Mouse (Mus musculus) cerebellum, adult 2 months (tissue): ENCODE data around the gene Vcan. TPM values are rescaled to one million over a fixed set of nuclear protein-coding genes. Genes with fewer than 3 reads are reported as not detected.

Experiments used
- DNase-seq, 2 experiments: peaks; one replicate each; pipeline ENCODE4 v3.0.0; 2021
- H3K27ac ChIP-seq: fragments of 200-500 bp; 2 replicates; pipeline ENCODE4 v1.5.1; 2012; ENCODE audit warnings: low read length, control low read depth, inconsistent platforms; ENCODE audit not compliant: insufficient read depth
- H3K27me3 ChIP-seq: fragments of 200-500 bp; 2 replicates; pipeline ENCODE4 v1.6.1; 2012; ENCODE audit warnings: inconsistent platforms, mild to moderate bottlenecking, low read length, moderate library complexity; ENCODE audit not compliant: control insufficient read depth, insufficient read depth
- H3K4me1 ChIP-seq: fragments of 200-500 bp; 2 replicates; pipeline ENCODE4 v1.6.1; 2011; ENCODE audit warnings: low read length; ENCODE audit not compliant: control insufficient read depth, insufficient read depth
- H3K4me3 ChIP-seq: fragments of 200-500 bp; replicated peaks from 2 replicates; pipeline ENCODE3; 2011; ENCODE audit warnings: mild to moderate bottlenecking, low read depth, low read length, control low read depth; ENCODE audit not compliant: insufficient read depth
- CTCF ChIP-seq: fragments of 200-500 bp; IDR thresholded peaks from 2 replicates; pipeline ENCODE4 v1.5.1; 2011; ENCODE audit warnings: low read depth, mild to moderate bottlenecking, control low read depth, low read length, moderate library complexity, borderline replicate concordance; ENCODE audit not compliant: insufficient read depth
- POLR2A ChIP-seq: fragments of 200-500 bp; IDR thresholded peaks from 2 replicates; pipeline ENCODE4 v1.6.1; 2011; ENCODE audit warnings: low read length, control low read depth, borderline replicate concordance; ENCODE audit not compliant: insufficient read depth
- WGBS: fragments of 180-500 bp; shearing (Covaris S2); methylation state at CpG from one replicate; pipeline ENCODE4 v1.1.7; 2018; 5-methylcytosine and 5-hydroxymethylcytosine counted together
- polyA plus RNA-seq: library from polyadenylated mRNA; depleted of rRNA; stranded (reverse); fragments of >200 nt; gene quantifications from 2 replicates; pipeline ENCODE4 v1.2.3, GENCODE M21; 2012; rRNA removed

Vcan gene
- polyA plus RNA-seq, result 6.9 and 9.5 TPM in 2 replicates

- under 1% methylated on average over 40 of the region's 40 CpGs for WGBS
- no peaks in the 10 kb centered on the region; the same call in 1 of the 2 replicates for H3K27me3 ChIP-seq
- H3K4me3 ChIP-seq, result peak within 1 kb of the TSS; percentile 59
- no peaks in the 10 kb centered on the region for H3K4me1 ChIP-seq
- DNase-seq, result peak; percentile 16 to 30
- H3K27ac ChIP-seq, result no peak within 1 kb of the TSS
- TF ChIP-seq CTCF, result no peak
- no peak for TF ChIP-seq POLR2A
Measured at GRCm38 (mm10) chr13:89741766-89742685, at the start of gene Vcan. TSS of gene Vcan (minus strand) at chr13:89742509.

GRCm38 (mm10) chr13:89791475-89791874 is 49.2 kb upstream of the Vcan start:
- H3K4me1 ChIP-seq, result no peaks in the 10 kb centered on the region
- TF ChIP-seq POLR2A, result no peak
- no peak for TF ChIP-seq CTCF
- no peak overlapping the region for H3K4me3 ChIP-seq
- H3K27me3 ChIP-seq, result no peaks in the 10 kb centered on the region
- no peak overlapping the region for H3K27ac ChIP-seq
- 74% methylated on average over 5 of the region's 5 CpGs for WGBS
- DNase-seq, result no peak

- no peak for TF ChIP-seq CTCF
- no peak for TF ChIP-seq POLR2A
- 60% methylated on average over 2 of the region's 2 CpGs for WGBS
- DNase-seq, result no peak
- Histone ChIP-seq H3K27me3 (no peaks in the 10 kb centered on the region), H3K27ac (no peak overlapping the region), H3K4me3 (no peak overlapping the region), H3K4me1 (no peaks in the 10 kb centered on the region)
Measured at GRCm38 (mm10) chr13:89782886-89783285, 40.6 kb upstream of the Vcan start.

GRCm38 (mm10) chr13:89780276-89780675 is 38.0 kb upstream of the Vcan start:
- Histone ChIP-seq H3K27ac (no peak overlapping the region), H3K27me3 (no peaks in the 10 kb centered on the region), H3K4me1 (no peaks in the 10 kb centered on the region), H3K4me3 (no peak overlapping the region)
- DNase-seq, result no peak
- 34% methylated on average over 3 of the region's 3 CpGs for WGBS
- TF ChIP-seq CTCF (no peak), POLR2A (no peak)

- H3K4me1 ChIP-seq, result no peaks in the 10 kb centered on the region
- H3K27me3 ChIP-seq, result no peaks in the 10 kb centered on the region
- DNase-seq, result peak; percentile 24 to 37
- H3K4me3 ChIP-seq, result no peak overlapping the region
- peak; percentile 31; the same call in 1 of the 2 replicates for TF ChIP-seq CTCF
- TF ChIP-seq POLR2A, result no peak
- no peak overlapping the region for H3K27ac ChIP-seq
- 60% methylated on average over 7 of the region's 7 CpGs for WGBS
Measured at GRCm38 (mm10) chr13:89779208-89779911, 37.1 kb upstream of the Vcan start.

- TF ChIP-seq CTCF (no peak), POLR2A (no peak)
- Histone ChIP-seq H3K4me1 (no peaks in the 10 kb centered on the region), H3K27me3 (no peaks in the 10 kb centered on the region), H3K4me3 (no peak overlapping the region), H3K27ac (no peak overlapping the region)
- 41% methylated on average over 1 of the region's 1 CpGs for WGBS
- no peak for DNase-seq
Measured at GRCm38 (mm10) chr13:89777764-89778163, 35.5 kb upstream of the Vcan start.

GRCm38 (mm10) chr13:89777146-89777545 is 34.8 kb upstream of the Vcan start:
- Histone ChIP-seq H3K27ac (no peak overlapping the region), H3K4me1 (no peaks in the 10 kb centered on the region), H3K4me3 (no peak overlapping the region), H3K27me3 (no peaks in the 10 kb centered on the region)
- no peak for TF ChIP-seq POLR2A
- TF ChIP-seq CTCF, result no peak
- 87% methylated on average over 1 of the region's 1 CpGs for WGBS
- no peak for DNase-seq
